Mouse (Mus musculus) erythroblast, adult 5-6 weeks (primary cell): ENCODE results near the gene Lcn6. TPM values are rescaled to one million over a fixed set of nuclear protein-coding genes. Genes with fewer than 3 reads are reported as not detected.
"Not testable (repeated sequence)": the region's sequence is repeated elsewhere in the genome, so short reads cannot be mapped to it uniquely, and the experiment has no call there.

Experiments
- ATAC-seq: replicated peaks from 2 replicates; pipeline ENCODE4 v1.8.0; 2016; ENCODE audit warnings: moderate number of reproducible peaks, mild to moderate bottlenecking, moderate TSS enrichment, inconsistent platforms; ENCODE audit not compliant: poor library complexity, low FRiP score, severe bottlenecking
- total RNA-seq, 2 experiments: library from RNA; stranded (forward) in 1 of 2; stranded (reverse) in 1 of 2; fragments of 150-400 nt in 1 of 2; fragments of 200-764, 138-1000 nt in 1 of 2; gene quantifications; 2 replicates each; pipeline versions ENCODE4 v1.2.3 to v1.2.4; 2015 to 2017; ENCODE audit warnings: low replicate concordance in 2 of 2

Gene Lcn6
- total RNA-seq, 2 experiments from 2014 or later = not detected

DNA sequence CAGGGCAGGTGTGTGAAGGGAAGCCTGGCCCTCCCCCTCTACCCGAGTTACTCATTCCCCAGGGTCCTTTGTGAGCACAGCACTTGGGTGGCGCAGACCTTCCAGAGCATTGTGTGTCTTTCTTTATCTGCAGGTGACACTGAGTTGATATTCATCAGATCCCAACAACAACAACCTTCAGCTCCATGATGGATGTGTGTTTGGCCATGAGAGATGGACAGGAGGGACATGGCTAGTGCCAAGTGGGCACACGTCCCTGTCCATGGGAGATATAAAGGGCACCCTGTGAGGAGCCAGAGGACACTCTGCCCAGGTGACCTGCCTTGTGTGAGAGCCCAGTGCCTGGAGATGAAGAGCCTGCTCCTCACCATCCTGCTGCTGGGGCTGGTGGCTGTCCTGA lies 23.2 kb downstream of the Lcn6 start, which contains the start of gene Obp2a:
Gene Obp2a (plus strand): TSS at position 301 of the 400 bp plus-strand sequence.
- ATAC-seq = not testable (repeated sequence)

DNA sequence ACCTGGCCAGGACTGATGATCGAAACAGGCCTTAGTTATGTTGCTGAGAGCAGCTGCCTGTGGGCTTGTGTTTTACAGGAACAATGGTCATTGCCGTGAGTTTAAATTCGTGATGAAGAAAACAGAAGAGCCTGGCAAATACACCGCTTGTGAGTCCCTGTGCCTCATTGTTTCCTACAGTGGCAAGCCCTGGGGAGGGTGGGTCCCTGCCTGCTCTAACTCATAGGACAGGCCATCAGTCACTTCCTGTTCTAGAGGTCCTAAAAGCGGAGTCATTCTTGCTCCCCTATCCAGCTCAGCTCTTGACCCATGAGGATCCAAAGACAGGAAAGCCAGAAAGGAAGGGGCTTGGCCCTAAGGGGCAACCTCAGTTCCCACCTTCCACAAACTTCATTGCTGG lies 24.4 kb downstream of the Lcn6 start:
- ATAC-seq = no peak

DNA sequence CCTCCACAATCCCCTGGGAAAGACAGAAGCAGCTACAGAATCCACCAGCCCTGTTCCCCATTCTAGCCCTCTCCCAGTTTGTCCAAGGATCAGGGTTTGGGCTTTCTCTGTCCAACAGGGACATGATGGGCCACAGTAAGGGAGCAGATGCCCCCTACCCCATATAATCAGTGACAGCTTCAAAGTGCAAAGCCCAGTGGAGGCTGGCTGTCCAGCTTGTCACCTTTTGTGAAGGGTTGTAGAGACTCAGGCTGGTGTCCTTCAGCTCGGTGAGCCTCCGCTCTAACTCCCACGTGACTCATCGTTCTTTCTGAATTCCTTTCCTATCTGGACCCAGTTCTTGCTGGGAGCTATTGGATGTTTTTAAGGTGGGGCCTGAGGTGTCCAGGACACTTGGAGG lies 27.1 kb downstream of the Lcn6 start:
- no peak for ATAC-seq

GRCm38 (mm10) chr2:25706643-25707481 lies 30.3 kb downstream of the Lcn6 start, which contains the start of gene Bmyc:
Gene Bmyc, plus strand, starts transcription at chr2:25706739.
- ATAC-seq = no peak

DNA sequence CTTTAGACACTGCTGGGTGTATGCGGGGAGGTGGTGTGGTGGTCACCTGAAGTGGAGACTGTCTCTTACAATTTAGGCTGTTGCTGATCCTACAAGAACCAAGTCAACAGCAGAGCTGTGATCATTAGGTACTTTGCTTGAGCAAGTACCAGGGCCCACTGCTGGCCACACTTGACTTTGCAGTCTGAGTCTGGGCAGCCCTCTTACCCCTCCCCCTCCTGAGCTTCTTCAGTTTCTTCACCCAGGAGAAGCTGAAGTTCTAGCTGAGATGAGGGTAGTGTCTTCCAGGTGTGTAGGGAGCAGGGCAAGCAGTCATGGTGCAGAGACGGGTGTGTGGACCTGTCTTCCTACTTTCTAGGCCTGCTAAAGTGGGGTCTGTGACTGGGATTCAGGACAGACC lies 31.5 kb downstream of the Lcn6 start:
- ATAC-seq = no peak

- ATAC-seq = not testable (repeated sequence)
These were observed 32.5 kb downstream of the Lcn6 start for GRCm38 (mm10) chr2:25709056-25709455.

GRCm38 (mm10) chr2:25709791-25710190 lies 33.2 kb downstream of the Lcn6 start:
- not testable (repeated sequence) for ATAC-seq

- not testable (repeated sequence) for ATAC-seq
These were observed 35.1 kb downstream of the Lcn6 start for GRCm38 (mm10) chr2:25711641-25712040.

DNA sequence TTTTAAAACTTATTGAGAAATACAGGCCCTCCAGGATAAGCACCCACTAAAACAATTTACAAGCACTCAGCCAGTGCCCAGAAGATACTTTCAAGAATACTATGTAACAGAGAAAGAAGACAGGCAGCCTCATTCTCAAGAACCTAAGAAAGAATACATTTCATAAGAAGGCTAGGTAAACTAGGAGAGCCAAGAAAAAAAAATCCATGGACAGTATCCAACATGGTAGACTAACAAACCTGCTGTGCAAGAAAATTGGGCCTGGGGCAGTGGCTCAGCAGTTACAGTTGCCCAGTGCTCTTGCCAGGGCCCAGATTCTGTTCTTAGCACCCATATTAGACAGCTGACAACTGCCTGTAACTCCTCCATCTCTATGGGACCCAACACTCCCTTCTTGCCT lies 40.6 kb downstream of the Lcn6 start:
- no peak for ATAC-seq

Other genes with a start within 250 kb of the Lcn6 start
- 7.7 and 16.7 TPM in 2 replicates for gene Abca2, start 248.1 kb upstream of the Lcn6 start, total RNA-seq (2015; ENCODE audit: low replicate concordance)
- gene Abca2, start 248.1 kb upstream of the Lcn6 start, total RNA-seq (2017; ENCODE audit: low replicate concordance) = 4.5 and 7.3 TPM in 2 replicates
- not detected in 2 replicates for gene Clic3, start 219.9 kb upstream of the Lcn6 start, total RNA-seq (2015; ENCODE audit: low replicate concordance)
- not detected in 2 replicates for gene Clic3, start 219.9 kb upstream of the Lcn6 start, total RNA-seq (2017; ENCODE audit: low replicate concordance)
- 18.2 and 33.8 TPM in 2 replicates for gene Paxx, start 215.7 kb upstream of the Lcn6 start, total RNA-seq (2015; ENCODE audit: low replicate concordance)
- gene Paxx, start 215.7 kb upstream of the Lcn6 start, total RNA-seq (2017; ENCODE audit: low replicate concordance) = 8.4 and 10.6 TPM in 2 replicates
- gene Ptgds, start 206.7 kb upstream of the Lcn6 start, total RNA-seq (2015; ENCODE audit: low replicate concordance) = 1.3 TPM in 1 of 2 replicates, not detected in the other
- not detected in 2 replicates for gene Ptgds, start 206.7 kb upstream of the Lcn6 start, total RNA-seq (2017; ENCODE audit: low replicate concordance)
- not detected in 2 replicates for gene Lcn12, start 182.9 kb upstream of the Lcn6 start, total RNA-seq (2015; ENCODE audit: low replicate concordance)
- not detected in 2 replicates for gene Lcn12, start 182.9 kb upstream of the Lcn6 start, total RNA-seq (2017; ENCODE audit: low replicate concordance)
- gene Fbxw5, start 176.0 kb upstream of the Lcn6 start, total RNA-seq (2015; ENCODE audit: low replicate concordance) = 6.7 and 7.5 TPM in 2 replicates
- 3.2 and 5.1 TPM in 2 replicates for gene Fbxw5, start 176.0 kb upstream of the Lcn6 start, total RNA-seq (2017; ENCODE audit: low replicate concordance)
- not detected in 2 replicates for gene C8g, start 175.1 kb upstream of the Lcn6 start, total RNA-seq (2015; ENCODE audit: low replicate concordance)
- not detected in 2 replicates for gene C8g, start 175.1 kb upstream of the Lcn6 start, total RNA-seq (2017; ENCODE audit: low replicate concordance)
- 1.7 and 2.3 TPM in 2 replicates for gene Traf2, start 129.8 kb upstream of the Lcn6 start, total RNA-seq (2015; ENCODE audit: low replicate concordance)
- gene Traf2, start 129.8 kb upstream of the Lcn6 start, total RNA-seq (2017; ENCODE audit: low replicate concordance) = 4.2 and 4.3 TPM in 2 replicates
- 27.3 and 50.2 TPM in 2 replicates for gene Edf1, start 118.9 kb upstream of the Lcn6 start, total RNA-seq (2015; ENCODE audit: low replicate concordance)
- gene Edf1, start 118.9 kb upstream of the Lcn6 start, total RNA-seq (2017; ENCODE audit: low replicate concordance) = 32.2 and 32.9 TPM in 2 replicates
- gene Mamdc4, start 101.9 kb upstream of the Lcn6 start, total RNA-seq (2015; ENCODE audit: low replicate concordance) = 2.5 and 7.1 TPM in 2 replicates
- 4.3 and 4.5 TPM in 2 replicates for gene Mamdc4, start 101.9 kb upstream of the Lcn6 start, total RNA-seq (2017; ENCODE audit: low replicate concordance)
- gene Phpt1, start 101.6 kb upstream of the Lcn6 start, total RNA-seq (2015; ENCODE audit: low replicate concordance) = 0.96 and 7.1 TPM in 2 replicates
- gene Phpt1, start 101.6 kb upstream of the Lcn6 start, total RNA-seq (2017; ENCODE audit: low replicate concordance) = 2.1 TPM in 1 of 2 replicates, not detected in the other
- 0.63 TPM in 1 of 2 replicates, not detected in the other for gene Ajm1, start 95.0 kb upstream of the Lcn6 start, total RNA-seq (2015; ENCODE audit: low replicate concordance)
- not detected in 2 replicates for gene Ajm1, start 95.0 kb upstream of the Lcn6 start, total RNA-seq (2017; ENCODE audit: low replicate concordance)
- 18.1 and 22.4 TPM in 2 replicates for gene Rabl6, start 68.3 kb upstream of the Lcn6 start, total RNA-seq (2015; ENCODE audit: low replicate concordance)
- gene Rabl6, start 68.3 kb upstream of the Lcn6 start, total RNA-seq (2017; ENCODE audit: low replicate concordance) = 11.8 and 29.1 TPM in 2 replicates
- not detected in 2 replicates for gene Ccdc183, start 59.1 kb upstream of the Lcn6 start, total RNA-seq (2015; ENCODE audit: low replicate concordance)
- gene Ccdc183, start 59.1 kb upstream of the Lcn6 start, total RNA-seq (2017; ENCODE audit: low replicate concordance) = not detected in 2 replicates
- gene Tmem141, start 54.8 kb upstream of the Lcn6 start, total RNA-seq (2015; ENCODE audit: low replicate concordance) = 4.6 and 6.0 TPM in 2 replicates
- 2.2 and 9.4 TPM in 2 replicates for gene Tmem141, start 54.8 kb upstream of the Lcn6 start, total RNA-seq (2017; ENCODE audit: low replicate concordance)
- 20.5 and 47.1 TPM in 2 replicates for gene Fcna, start 48.8 kb upstream of the Lcn6 start, total RNA-seq (2015; ENCODE audit: low replicate concordance)
- 24.3 and 27.7 TPM in 2 replicates for gene Fcna, start 48.8 kb upstream of the Lcn6 start, total RNA-seq (2017; ENCODE audit: low replicate concordance)
- not detected in 2 replicates for gene Lcn8, start 23.7 kb upstream of the Lcn6 start, total RNA-seq (2015; ENCODE audit: low replicate concordance)
- gene Lcn8, start 23.7 kb upstream of the Lcn6 start, total RNA-seq (2017; ENCODE audit: low replicate concordance) = not detected in 2 replicates
- not detected in 2 replicates for gene Lcn5, start 18.8 kb upstream of the Lcn6 start, total RNA-seq (2015; ENCODE audit: low replicate concordance)
- gene Lcn5, start 18.8 kb upstream of the Lcn6 start, total RNA-seq (2017; ENCODE audit: low replicate concordance) = not detected in 2 replicates
- not detected in 2 replicates for gene Lcn10, start 5.9 kb downstream of the Lcn6 start, total RNA-seq (2015; ENCODE audit: low replicate concordance)
- gene Lcn10, start 5.9 kb downstream of the Lcn6 start, total RNA-seq (2017; ENCODE audit: low replicate concordance) = not detected in 2 replicates
- gene Obp2a, start 23.3 kb downstream of the Lcn6 start, total RNA-seq (2015; ENCODE audit: low replicate concordance) = not detected in 2 replicates
- not detected in 2 replicates for gene Obp2a, start 23.3 kb downstream of the Lcn6 start, total RNA-seq (2017; ENCODE audit: low replicate concordance)
- 1.5 and 2.3 TPM in 2 replicates for gene Bmyc, start 30.0 kb downstream of the Lcn6 start, total RNA-seq (2015; ENCODE audit: low replicate concordance)
- gene Bmyc, start 30.0 kb downstream of the Lcn6 start, total RNA-seq (2017; ENCODE audit: low replicate concordance) = not detected in 2 replicates
- gene Obp2b, start 60.2 kb downstream of the Lcn6 start, total RNA-seq (2015; ENCODE audit: low replicate concordance) = not detected in 2 replicates
- gene Obp2b, start 60.2 kb downstream of the Lcn6 start, total RNA-seq (2017; ENCODE audit: low replicate concordance) = not detected in 2 replicates
- gene Lcn3, start 88.8 kb downstream of the Lcn6 start, total RNA-seq (2015; ENCODE audit: low replicate concordance) = not detected in 2 replicates
- gene Lcn3, start 88.8 kb downstream of the Lcn6 start, total RNA-seq (2017; ENCODE audit: low replicate concordance) = not detected in 2 replicates
- gene Lcn11, start 100.2 kb downstream of the Lcn6 start, total RNA-seq (2015; ENCODE audit: low replicate concordance) = not detected in 2 replicates
- not detected in 2 replicates for gene Lcn11, start 100.2 kb downstream of the Lcn6 start, total RNA-seq (2017; ENCODE audit: low replicate concordance)
- not detected in 2 replicates for gene Gm13539, start 105.5 kb downstream of the Lcn6 start, total RNA-seq (2015; ENCODE audit: low replicate concordance)
- not detected in 2 replicates for gene Gm13539, start 105.5 kb downstream of the Lcn6 start, total RNA-seq (2017; ENCODE audit: low replicate concordance)
- gene Glt6d1, start 139.1 kb downstream of the Lcn6 start, total RNA-seq (2015; ENCODE audit: low replicate concordance) = not detected in 2 replicates
- not detected in 2 replicates for gene Glt6d1, start 139.1 kb downstream of the Lcn6 start, total RNA-seq (2017; ENCODE audit: low replicate concordance)
- gene Lcn9, start 146.4 kb downstream of the Lcn6 start, total RNA-seq (2015; ENCODE audit: low replicate concordance) = not detected in 2 replicates
- gene Lcn9, start 146.4 kb downstream of the Lcn6 start, total RNA-seq (2017; ENCODE audit: low replicate concordance) = not detected in 2 replicates
- gene Sohlh1, start 170.5 kb downstream of the Lcn6 start, total RNA-seq (2015; ENCODE audit: low replicate concordance) = not detected in 2 replicates
- gene Sohlh1, start 170.5 kb downstream of the Lcn6 start, total RNA-seq (2017; ENCODE audit: low replicate concordance) = not detected in 2 replicates
- not detected in 2 replicates for gene Kcnt1, start 186.9 kb downstream of the Lcn6 start, total RNA-seq (2015; ENCODE audit: low replicate concordance)
- gene Kcnt1, start 186.9 kb downstream of the Lcn6 start, total RNA-seq (2017; ENCODE audit: low replicate concordance) = not detected in 2 replicates